Mouse (Mus musculus) lung, adult 2 months (tissue): Measurements from ENCODE around the gene Porcn.

ENCODE experiments used
- CTCF ChIP-seq: fragments of 200-500 bp; IDR thresholded peaks from 2 replicates; pipeline ENCODE4 v1.5.1; 2011; ENCODE audit warnings: mild to moderate bottlenecking, low read length, control low read depth; ENCODE audit not compliant: insufficient read depth
- POLR2A ChIP-seq: fragments of 200-500 bp; IDR thresholded peaks from 2 replicates; pipeline ENCODE4 v1.6.1; 2011; ENCODE audit warnings: low read depth, mild to moderate bottlenecking, control low read depth, low read length, borderline replicate concordance; ENCODE audit errors: extremely low read depth

DNA sequence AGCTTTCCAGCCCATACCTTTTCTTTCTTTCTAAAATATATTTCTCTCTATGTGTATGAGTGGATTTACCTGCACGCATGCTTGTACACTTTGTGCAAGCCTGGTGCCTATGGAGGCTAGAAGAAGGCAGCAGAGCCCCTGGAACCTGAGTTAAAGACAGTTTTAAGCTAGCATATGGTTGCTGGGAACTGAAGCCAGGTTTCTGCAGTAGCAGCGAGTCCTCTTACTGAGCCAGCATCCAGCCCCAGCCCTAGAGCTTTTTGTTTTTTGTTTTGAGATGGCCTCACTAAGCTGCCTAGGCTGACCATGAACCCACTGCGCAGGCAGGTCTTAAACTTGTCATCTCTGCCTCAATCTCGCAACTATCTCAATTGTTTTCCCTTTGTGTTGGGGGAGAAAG is 41.9 kb downstream of the Porcn start:
- TF ChIP-seq CTCF, result no peak
- TF ChIP-seq POLR2A, result no peak
